Mouse (Mus musculus) forebrain, embryonic 15.5 days (tissue): ENCODE measurements around the gene Pdzrn3. TPM values are rescaled to one million over a fixed set of nuclear protein-coding genes. Genes with fewer than 3 reads are reported as not detected.
A peak's percentile ranks its signal among the peaks of the same experiment; 100 is the strongest.

Experiments used
- ATAC-seq: fragments of 200-750 bp; cut with Nextera tagmentation; replicated peaks from 2 replicates; pipeline ENCODE4 v1.8.0; 2017; ENCODE audit warnings: mild to moderate bottlenecking, moderate TSS enrichment, moderate library complexity
- H3K27ac ChIP-seq: fragments of 300-500 bp; sonication (generic); replicated peaks from 2 replicates; pipeline ENCODE4 v1.5.1; 2015; ENCODE audit warnings: mild to moderate bottlenecking, inconsistent platforms
- H3K27me3 ChIP-seq: fragments of 300-500 bp; sonication (generic); 2 replicates; pipeline ENCODE4 v1.6.1; 2015; ENCODE audit warnings: inconsistent platforms
- H3K36me3 ChIP-seq: fragments of 300-500 bp; sonication (generic); 2 replicates; pipeline ENCODE4 v1.6.1; 2015; ENCODE audit warnings: mild to moderate bottlenecking, inconsistent platforms
- H3K4me1 ChIP-seq: fragments of 300-500 bp; sonication (generic); 2 replicates; pipeline ENCODE4 v1.6.1; 2015; ENCODE audit warnings: inconsistent platforms
- H3K4me2 ChIP-seq: fragments of 300-500 bp; sonication (generic); replicated peaks from 2 replicates; pipeline ENCODE4 v1.6.1; 2015; ENCODE audit warnings: mild to moderate bottlenecking, inconsistent platforms
- H3K4me3 ChIP-seq: fragments of 300-500 bp; sonication (generic); 2 replicates; pipeline ENCODE4 v1.5.1; 2015; ENCODE audit warnings: mild to moderate bottlenecking, inconsistent platforms
- H3K9ac ChIP-seq: fragments of 300-500 bp; sonication (generic); replicated peaks from 2 replicates; pipeline ENCODE4 v1.6.1; 2015; ENCODE audit warnings: mild to moderate bottlenecking, inconsistent platforms
- H3K9me3 ChIP-seq: fragments of 300-500 bp; sonication (generic); 2 replicates; pipeline ENCODE4 v1.6.1; 2016; ENCODE audit warnings: inconsistent platforms
- whole genome bisulfite sequencing: fragments of 180-500 bp; shearing (Covaris S2); methylation state at CpG from one replicate; pipeline ENCODE4 v1.1.7; 2015; ENCODE audit warnings: mixed read lengths; 5-methylcytosine and 5-hydroxymethylcytosine counted together
- polyA plus RNA-seq: library from polyadenylated mRNA; unstranded; fragments of >200 nt; fragmentation: Nextera tagmentation; extraction: Ambion mirVana; gene quantifications from 2 replicates; pipeline ENCODE4 v1.2.1, GENCODE M21; 2015

Gene Pdzrn3
- polyA plus RNA-seq, 1 experiment from 2014 or later: 21.9 TPM

DNA sequence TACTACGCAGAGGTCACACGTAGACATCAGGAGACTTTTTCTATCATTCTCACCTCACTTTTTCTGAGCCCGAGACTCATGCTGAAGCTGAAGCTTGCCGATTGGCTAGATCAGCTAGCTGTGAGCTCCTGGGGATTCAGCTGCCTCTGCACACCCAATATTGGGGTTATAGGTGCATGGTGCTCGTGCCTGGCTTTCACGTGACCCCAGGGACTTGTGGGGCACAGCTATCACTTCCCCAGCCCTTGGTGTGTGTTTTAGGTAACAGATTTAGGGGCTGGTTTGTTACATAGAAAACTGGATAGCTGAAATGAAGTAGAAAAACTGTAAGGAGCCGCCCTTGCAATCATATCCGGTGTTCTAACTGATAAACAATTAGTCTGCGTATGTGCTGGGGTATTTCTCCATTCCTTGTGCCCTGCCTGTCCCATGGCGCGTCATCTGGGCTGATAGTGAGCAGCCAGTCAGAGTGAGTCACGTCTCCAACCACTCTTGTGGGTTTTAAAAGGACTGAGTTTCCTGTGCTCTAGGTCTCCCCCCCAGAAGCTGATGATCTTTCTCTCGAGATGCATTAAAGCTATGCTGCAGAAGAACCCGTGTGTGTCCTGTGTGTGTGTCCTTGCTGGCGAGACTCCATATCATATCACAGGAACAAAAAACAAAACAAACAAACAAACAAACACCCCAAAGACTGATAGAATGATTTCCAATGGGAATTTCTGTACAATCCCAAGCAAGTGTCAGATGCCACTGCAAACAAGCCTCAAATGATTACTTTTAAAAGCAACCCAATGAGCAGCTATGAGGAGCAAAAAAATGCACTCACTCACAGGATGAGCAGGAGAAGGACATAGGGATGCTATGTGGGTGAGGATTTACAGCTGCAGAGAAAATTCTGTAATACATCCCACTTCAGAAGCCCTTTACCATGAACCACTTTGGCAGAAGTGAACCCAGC is 79.9 kb downstream of the Pdzrn3 start:
- no peaks in the 10 kb centered on the region for H3K27me3 ChIP-seq

DNA sequence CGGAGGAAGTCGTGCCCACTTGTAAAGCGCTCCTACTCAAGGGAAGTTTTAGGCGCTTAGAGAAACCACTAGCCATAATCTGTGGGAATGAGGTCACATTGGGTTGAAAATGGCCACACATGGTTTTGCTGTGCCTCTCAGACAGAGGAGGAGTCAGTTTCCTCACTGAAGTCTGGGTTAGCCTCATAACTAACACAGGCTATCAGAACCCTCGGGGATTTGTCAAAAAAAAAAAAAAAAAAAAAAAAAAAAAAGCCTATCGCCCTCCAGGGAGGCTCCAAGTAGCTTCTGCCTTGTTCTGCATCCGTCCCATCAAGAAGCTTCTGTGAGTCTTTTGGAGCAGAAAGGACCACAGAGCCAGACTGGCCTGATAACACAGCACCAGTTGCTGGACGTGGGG is 80.7 kb downstream of the Pdzrn3 start:
- H3K9ac ChIP-seq: no peak overlapping the region
- H3K36me3 ChIP-seq: no peaks in the 10 kb centered on the region
- no peak overlapping the region for H3K27ac ChIP-seq
- H3K27me3 ChIP-seq: no peaks in the 10 kb centered on the region
- H3K4me1 ChIP-seq: no peaks in the 10 kb centered on the region
- no peak for ATAC-seq
- WGBS: 88% methylated on average over 8 of the region's 8 CpGs
- no peaks in the 10 kb centered on the region for H3K9me3 ChIP-seq
- H3K4me2 ChIP-seq: no peak overlapping the region
- H3K4me3 ChIP-seq: no peak overlapping the region

More for the DNA sequence above, 79.9 kb downstream of the Pdzrn3 start:
- Histone ChIP-seq H3K9me3 (no peaks in the 10 kb centered on the region), H3K4me2 (no peak overlapping the region), H3K9ac (no peak overlapping the region), H3K27ac (no peak overlapping the region), H3K36me3 (no peaks in the 10 kb centered on the region), H3K4me3 (no peak overlapping the region), H3K4me1 (no peaks in the 10 kb centered on the region)
- WGBS: 93% methylated on average over 15 of the region's 15 CpGs
- ATAC-seq: no peak

DNA sequence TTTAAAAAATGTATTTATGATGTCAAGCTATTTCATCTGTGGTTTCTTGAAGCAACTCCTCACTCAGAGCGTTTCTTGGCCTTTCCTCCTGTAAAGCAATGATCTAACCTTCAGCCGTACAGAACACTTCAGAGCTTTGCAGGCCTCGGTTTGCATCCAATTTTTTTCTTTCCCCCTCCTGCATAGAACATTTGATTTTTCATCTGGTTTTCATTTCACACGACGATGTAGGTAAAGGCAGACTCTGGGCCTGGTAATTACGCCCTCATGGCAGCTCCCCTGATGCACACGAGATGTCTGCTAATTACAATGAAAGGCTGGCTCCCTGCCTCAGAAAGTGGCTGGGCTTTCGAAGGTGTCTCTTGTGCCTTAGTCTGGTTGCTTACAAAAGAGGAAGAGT is 81.4 kb downstream of the Pdzrn3 start:
- Histone ChIP-seq H3K27ac (no peak overlapping the region), H3K27me3 (no peaks in the 10 kb centered on the region), H3K9ac (no peak overlapping the region), H3K4me2 (no peak overlapping the region), H3K9me3 (no peaks in the 10 kb centered on the region), H3K4me1 (no peaks in the 10 kb centered on the region), H3K36me3 (no peaks in the 10 kb centered on the region), H3K4me3 (no peak overlapping the region)
- ATAC-seq: no peak
- WGBS: 51% methylated on average over 8 of the region's 8 CpGs

DNA sequence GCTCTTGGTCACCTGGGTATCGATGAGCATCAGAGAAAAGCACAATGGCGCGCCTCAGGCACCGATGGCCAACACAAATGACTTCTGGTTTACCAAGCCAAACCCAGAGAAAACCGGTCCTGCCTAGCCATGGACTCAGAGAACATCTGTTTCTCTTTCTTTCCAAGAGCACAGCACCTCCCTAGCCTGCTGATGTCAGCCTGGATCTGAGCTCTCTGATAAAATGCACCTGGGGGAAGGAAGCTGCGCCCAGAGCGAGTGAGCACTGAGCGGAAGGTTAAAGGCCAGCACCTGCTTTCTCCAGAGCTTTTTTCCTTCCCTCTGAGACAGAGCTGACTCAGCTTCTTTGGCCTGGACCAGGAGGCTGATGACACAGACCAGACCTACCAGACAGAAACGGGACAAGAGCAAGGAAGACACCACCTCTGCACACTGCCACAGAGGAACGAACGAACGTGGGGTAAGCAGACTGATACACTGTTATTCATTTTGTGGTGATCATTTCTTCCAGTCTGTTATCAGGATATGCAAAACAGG is 84.6 kb downstream of the Pdzrn3 start:
- Histone ChIP-seq H3K36me3 (no peaks in the 10 kb centered on the region), H3K4me1 (no peaks in the 10 kb centered on the region), H3K9ac (no peak overlapping the region), H3K27ac (no peak overlapping the region), H3K4me2 (no peak overlapping the region), H3K4me3 (no peak overlapping the region), H3K9me3 (no peaks in the 10 kb centered on the region), H3K27me3 (no peaks in the 10 kb centered on the region)
- WGBS: 87% methylated on average over 12 of the region's 12 CpGs
- ATAC-seq: no peak

DNA sequence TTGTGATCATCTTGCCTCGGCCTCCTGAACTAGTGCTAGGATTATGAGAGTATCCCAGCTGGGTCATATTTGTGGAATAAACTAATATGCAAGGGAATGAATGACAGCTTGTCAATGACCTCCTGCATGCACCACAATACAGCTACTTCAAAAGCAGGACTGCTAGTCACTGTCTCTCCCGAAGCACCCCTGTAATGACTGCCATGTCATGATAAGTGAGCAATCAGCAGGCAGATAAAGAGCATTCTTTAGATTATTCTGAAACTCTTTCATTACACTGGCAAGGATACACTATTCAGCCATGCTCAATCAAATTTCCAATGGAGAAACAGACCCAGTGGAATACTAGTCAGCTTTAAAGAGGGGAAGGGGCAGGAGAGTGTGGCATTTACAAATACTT is 85.8 kb downstream of the Pdzrn3 start:
- Histone ChIP-seq H3K4me1 (no peaks in the 10 kb centered on the region), H3K27me3 (no peaks in the 10 kb centered on the region), H3K27ac (no peak overlapping the region), H3K4me2 (no peak overlapping the region), H3K9me3 (no peaks in the 10 kb centered on the region), H3K4me3 (no peak overlapping the region), H3K9ac (no peak overlapping the region), H3K36me3 (no peaks in the 10 kb centered on the region)
- WGBS: 44% methylated on average over 2 of the region's 2 CpGs
- ATAC-seq: no peak

DNA sequence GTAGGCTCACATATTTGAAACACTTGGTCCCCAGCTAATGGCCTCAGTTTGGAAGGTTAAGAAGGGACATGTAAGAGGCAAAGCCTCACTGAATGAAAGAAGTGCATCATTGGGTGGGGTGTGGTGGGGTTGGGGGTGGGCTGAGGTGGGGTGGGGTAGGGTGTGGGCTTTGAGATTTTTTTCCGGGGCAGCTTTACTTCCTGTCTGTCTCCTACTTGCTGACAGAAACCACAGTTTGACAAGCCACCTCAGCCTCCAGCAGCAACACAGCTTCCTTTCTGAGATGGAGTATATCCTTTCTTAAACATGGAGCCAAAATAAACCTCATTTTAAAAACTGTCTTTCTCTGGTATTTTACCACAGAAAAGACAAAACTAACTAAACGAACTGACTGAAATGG is 87.5 kb downstream of the Pdzrn3 start:
- H3K4me3 ChIP-seq: no peak overlapping the region
- H3K9me3 ChIP-seq: no peaks in the 10 kb centered on the region
- no peak overlapping the region for H3K4me2 ChIP-seq
- no peak overlapping the region for H3K9ac ChIP-seq
- H3K36me3 ChIP-seq: no peaks in the 10 kb centered on the region
- no peaks in the 10 kb centered on the region for H3K27me3 ChIP-seq
- no peak for ATAC-seq
- H3K4me1 ChIP-seq: no peaks in the 10 kb centered on the region
- 73% methylated on average over 2 of the region's 2 CpGs for WGBS
- H3K27ac ChIP-seq: no peak overlapping the region

DNA sequence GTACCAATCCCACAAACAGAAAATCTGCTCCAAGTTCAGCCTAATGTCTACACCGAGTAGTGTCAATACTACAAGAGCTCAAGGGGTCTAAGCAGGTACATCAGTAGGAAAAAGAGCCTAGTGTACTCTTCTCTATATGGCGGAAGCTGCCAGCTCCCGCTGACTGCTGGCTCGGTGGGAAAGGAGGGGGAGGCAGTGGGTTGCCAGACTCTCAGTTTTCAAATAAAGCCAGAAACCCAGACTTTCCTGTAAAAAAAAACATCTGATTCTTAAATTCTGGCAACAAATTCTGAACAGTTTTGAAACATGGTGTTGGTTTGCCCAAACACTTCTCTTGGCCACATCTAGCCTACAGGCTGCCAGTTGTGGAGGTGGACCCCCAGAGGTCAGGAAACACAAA is 88.3 kb downstream of the Pdzrn3 start:
- Histone ChIP-seq H3K27ac (no peak overlapping the region), H3K9me3 (no peaks in the 10 kb centered on the region), H3K4me3 (no peak overlapping the region), H3K9ac (no peak overlapping the region), H3K36me3 (no peaks in the 10 kb centered on the region), H3K27me3 (no peaks in the 10 kb centered on the region), H3K4me2 (no peak overlapping the region), H3K4me1 (0 out of 2 replicates have a peak, but pooled peaks cover under 1% of the 10 kb centered on the region)
- ATAC-seq: no peak
- 64% methylated on average over 4 of the region's 4 CpGs for WGBS

DNA sequence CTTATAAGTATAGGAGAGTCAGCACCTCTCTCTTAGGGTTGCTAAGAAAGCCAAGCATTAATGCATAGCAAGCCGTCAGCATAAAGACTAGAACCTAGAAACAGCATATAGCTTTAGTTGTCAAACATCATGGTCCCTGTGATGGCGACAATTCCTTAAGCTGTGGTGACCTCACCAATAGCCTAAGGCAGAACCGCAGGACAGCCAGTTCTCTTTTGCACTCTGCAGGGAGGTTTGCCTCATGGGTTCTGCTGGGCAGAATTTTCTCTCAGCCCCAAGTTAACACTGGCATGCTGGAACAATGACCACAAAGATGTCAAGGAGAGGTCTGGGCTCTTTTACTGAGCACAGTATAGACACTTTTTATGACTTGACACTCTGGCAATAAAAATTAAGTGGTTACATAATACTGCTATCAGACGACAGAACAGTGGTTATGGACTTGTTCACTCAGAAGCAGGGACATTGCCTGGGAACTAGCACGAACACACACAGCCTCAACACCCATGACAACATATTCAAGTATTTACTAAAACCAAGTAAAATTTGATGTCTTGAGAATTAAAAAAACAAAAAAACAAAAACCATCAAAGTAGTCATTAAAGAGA is 90.0 kb downstream of the Pdzrn3 start:
- Histone ChIP-seq H3K4me2 (no peak overlapping the region), H3K27ac (no peak overlapping the region), H3K36me3 (no peaks in the 10 kb centered on the region), H3K27me3 (no peaks in the 10 kb centered on the region), H3K9me3 (no peaks in the 10 kb centered on the region), H3K4me3 (no peak overlapping the region), H3K4me1 (0 out of 2 replicates have a peak, but pooled peaks cover 7% of the 10 kb centered on the region), H3K9ac (no peak overlapping the region)
- 81% methylated on average over 5 of the region's 5 CpGs for WGBS
- ATAC-seq: no peak

DNA sequence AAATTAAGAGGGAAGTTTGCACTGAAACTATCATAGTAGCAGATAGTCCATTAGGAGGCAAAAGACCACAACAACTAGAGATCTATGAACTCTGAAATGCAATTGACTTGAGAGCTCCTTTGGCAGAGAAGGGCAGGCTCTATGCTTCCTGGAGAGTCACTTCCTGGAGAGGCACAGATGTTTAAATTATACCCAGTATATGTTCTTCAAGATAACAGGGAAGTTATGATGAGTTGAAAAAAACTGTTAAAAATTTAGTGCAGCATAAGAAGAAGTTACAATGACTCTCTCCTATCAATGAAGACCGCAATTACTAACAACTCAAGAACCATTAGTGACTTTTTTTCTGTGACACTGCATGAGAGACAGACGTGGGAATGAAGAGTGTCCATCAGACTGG is 90.6 kb downstream of the Pdzrn3 start:
- peaks cover 8% of the 10 kb centered on the region for H3K4me1 ChIP-seq
- H3K9ac ChIP-seq: no peak overlapping the region
- H3K4me3 ChIP-seq: no peak overlapping the region
- no peak for ATAC-seq
- no peaks in the 10 kb centered on the region for H3K9me3 ChIP-seq
- H3K27ac ChIP-seq: no peak overlapping the region
- H3K4me2 ChIP-seq: no peak overlapping the region
- WGBS: 92% methylated on average over 2 of the region's 2 CpGs
- no peaks in the 10 kb centered on the region for H3K36me3 ChIP-seq
- no peaks in the 10 kb centered on the region for H3K27me3 ChIP-seq

DNA sequence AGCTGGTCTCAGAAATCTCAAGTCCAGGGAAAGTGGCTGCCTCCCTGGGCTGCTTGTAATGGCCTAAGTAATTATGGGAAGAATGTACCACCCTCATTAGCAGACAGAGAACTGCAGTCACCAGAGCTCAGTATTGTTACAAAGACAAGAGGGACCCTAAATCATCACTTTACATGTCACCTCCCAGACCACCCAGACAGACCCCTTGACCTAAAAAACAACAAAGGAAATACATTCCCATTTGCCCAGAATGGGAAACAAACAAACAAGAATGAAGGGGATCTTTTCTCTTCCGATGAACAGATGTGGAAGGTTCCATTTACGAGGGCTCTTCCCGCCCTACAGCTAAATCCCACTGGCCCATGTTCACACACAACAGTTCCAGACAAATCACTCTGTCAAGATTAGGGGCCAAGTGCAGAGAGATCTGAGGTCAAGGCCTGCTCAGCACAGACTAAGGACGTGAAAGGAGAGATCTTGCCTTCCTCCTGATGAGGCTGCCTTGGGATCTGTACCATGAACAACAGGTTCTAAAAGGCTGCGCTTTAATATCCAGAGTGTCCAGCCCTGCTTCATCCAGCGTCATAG is 93.2 kb downstream of the Pdzrn3 start:
- H3K4me1 ChIP-seq: peaks cover 26% of the 10 kb centered on the region
- no peak overlapping the region for H3K4me3 ChIP-seq
- no peak overlapping the region for H3K27ac ChIP-seq
- H3K27me3 ChIP-seq: no peaks in the 10 kb centered on the region
- no peaks in the 10 kb centered on the region for H3K9me3 ChIP-seq
- no peaks in the 10 kb centered on the region for H3K36me3 ChIP-seq
- WGBS: 42% methylated on average over 6 of the region's 6 CpGs
- H3K9ac ChIP-seq: no peak overlapping the region
- ATAC-seq: no peak
- no peak overlapping the region for H3K4me2 ChIP-seq

DNA sequence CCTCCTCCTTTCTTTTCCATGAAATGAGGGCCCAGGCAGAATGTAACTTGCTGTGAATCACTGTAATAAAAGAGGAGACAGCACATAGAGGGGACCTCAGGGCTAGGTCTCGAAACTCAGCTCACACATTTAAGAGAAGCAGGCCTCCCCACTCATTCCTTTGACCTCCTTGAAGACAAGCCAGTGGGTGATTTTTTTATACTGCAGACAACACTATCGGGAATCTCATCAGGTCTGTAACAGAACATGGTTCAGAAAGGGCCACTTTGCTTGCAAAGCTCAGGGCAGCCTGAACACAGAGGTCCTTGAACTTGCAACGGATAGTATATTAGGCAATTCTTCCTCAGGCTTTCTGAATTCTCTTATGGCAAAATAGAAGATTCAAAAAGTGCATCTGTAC is 93.8 kb downstream of the Pdzrn3 start:
- H3K27me3 ChIP-seq: no peaks in the 10 kb centered on the region
- no peaks in the 10 kb centered on the region for H3K36me3 ChIP-seq
- no peak overlapping the region for H3K27ac ChIP-seq
- 46% methylated on average over 3 of the region's 3 CpGs for WGBS
- H3K9me3 ChIP-seq: no peaks in the 10 kb centered on the region
- H3K9ac ChIP-seq: no peak overlapping the region
- peaks cover 28% of the 10 kb centered on the region for H3K4me1 ChIP-seq
- no peak overlapping the region for H3K4me3 ChIP-seq
- no peak overlapping the region for H3K4me2 ChIP-seq
- no peak for ATAC-seq

DNA sequence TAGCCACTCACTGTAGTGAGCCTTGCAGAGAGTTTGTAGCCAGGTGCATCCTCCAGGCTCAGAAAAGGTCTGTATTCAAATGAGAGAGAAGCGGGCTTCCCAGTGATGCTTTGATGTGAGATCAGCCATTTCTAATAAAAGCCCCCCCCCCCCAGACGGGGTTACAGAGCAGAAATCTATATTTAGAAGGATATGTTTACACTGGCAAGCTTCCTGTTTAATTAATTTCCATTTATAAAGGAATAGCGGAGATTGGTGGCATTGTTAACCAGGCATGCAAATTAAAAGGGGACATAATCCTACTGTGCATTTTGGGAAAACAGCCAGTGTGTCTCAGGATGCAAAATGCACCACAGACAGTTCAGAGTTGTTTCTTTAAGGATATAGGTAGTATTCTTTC is 96.1 kb downstream of the Pdzrn3 start:
- ATAC-seq: peak; percentile 47; the same call in 1 of the 2 replicates
- 2% methylated on average over 3 of the region's 3 CpGs for WGBS
- no peaks in the 10 kb centered on the region for H3K9me3 ChIP-seq
- H3K27ac ChIP-seq: no peak overlapping the region
- no peak overlapping the region for H3K4me3 ChIP-seq
- no peak overlapping the region for H3K9ac ChIP-seq
- no peaks in the 10 kb centered on the region for H3K36me3 ChIP-seq
- peaks cover 31% of the 10 kb centered on the region for H3K4me1 ChIP-seq
- H3K4me2 ChIP-seq: no peak overlapping the region
- no peaks in the 10 kb centered on the region for H3K27me3 ChIP-seq
